Mouse (Mus musculus): ENCODE data around the gene Ifitm2.

Ifitm2 gene

GRCm38 (mm10) chr7:140905642-140906081, 50.1 kb downstream of the Ifitm2 start:
- no peak for DNase-seq (ENCODE audit: low spot score in 2 of 2)
